25 mouse cellular contexts compared by ENCODE assay signal in the genomic region with DNA sequence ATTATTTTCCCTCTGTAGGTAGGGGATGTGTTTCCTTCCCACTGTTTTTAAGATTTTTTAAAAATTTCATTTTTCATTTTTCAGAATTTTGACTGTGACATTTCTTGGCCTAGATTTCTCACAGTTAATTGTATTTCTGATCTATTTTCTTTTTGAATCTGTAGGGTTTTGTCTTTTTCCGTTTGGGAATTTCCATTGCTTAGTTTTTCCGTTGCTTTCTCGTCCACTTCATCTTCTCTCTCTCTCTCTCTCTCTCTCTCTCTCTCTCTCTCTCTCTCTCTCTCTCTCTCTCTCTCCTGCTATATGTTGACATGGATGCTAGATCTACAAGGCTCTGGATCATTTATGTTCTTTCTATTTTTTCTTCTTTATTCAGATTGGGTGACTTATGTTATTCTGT.
"Had no signal": no experiment of that assay in that cellular context is flagged by ENCODE, and none has a peak within 500 bp of the region (broad histone marks: within the 10 kb centered on the region; RNA-seq: fewer than 3 reads in every experiment).

No protein-coding gene starts in this region.

- H3K27me3 ChIP-seq: embryonic facial prominence, embryonic 12.5 days; embryonic facial prominence, embryonic 13.5 days; embryonic facial prominence, embryonic 15.5 days; forebrain, embryonic 12.5 days; forebrain, embryonic 13.5 days; forebrain, embryonic 15.5 days had no signal

- H3K4me1 ChIP-seq: embryonic facial prominence, embryonic 12.5 days; forebrain, embryonic 12.5 days; forebrain, embryonic 15.5 days had no signal

- H3K4me3 ChIP-seq: embryonic facial prominence, embryonic 10.5 days; embryonic facial prominence, embryonic 12.5 days; embryonic facial prominence, embryonic 13.5 days; embryonic facial prominence, embryonic 15.5 days; erythroblast, embryonic 14.5 days; forebrain, embryonic 10.5 days; forebrain, embryonic 12.5 days; forebrain, embryonic 13.5 days; forebrain, embryonic 15.5 days; gastrocnemius, adult 2 months; heart, adult 2 months had no signal

- H3K36me3 ChIP-seq: embryonic facial prominence, embryonic 10.5 days; embryonic facial prominence, embryonic 12.5 days; embryonic facial prominence, embryonic 13.5 days; embryonic facial prominence, embryonic 15.5 days; forebrain, embryonic 10.5 days; forebrain, embryonic 12.5 days; forebrain, embryonic 15.5 days had no signal

- H3K27ac ChIP-seq: embryonic facial prominence, embryonic 10.5 days; embryonic facial prominence, embryonic 12.5 days; embryonic facial prominence, embryonic 13.5 days; embryonic facial prominence, embryonic 15.5 days; forebrain, embryonic 10.5 days; forebrain, embryonic 12.5 days; forebrain, embryonic 13.5 days; forebrain, embryonic 15.5 days; gastrocnemius, adult 2 months; heart, adult 2 months had no signal

- H3K4me2 ChIP-seq: embryonic facial prominence, embryonic 12.5 days; embryonic facial prominence, embryonic 13.5 days; embryonic facial prominence, embryonic 15.5 days; forebrain, embryonic 12.5 days; forebrain, embryonic 13.5 days; forebrain, embryonic 15.5 days had no signal

- H3K9ac ChIP-seq: embryonic facial prominence, embryonic 12.5 days; embryonic facial prominence, embryonic 13.5 days; embryonic facial prominence, embryonic 15.5 days; forebrain, embryonic 12.5 days; forebrain, embryonic 13.5 days; forebrain, embryonic 15.5 days; forebrain, postnatal 0 days had no signal

- H3K9me3 ChIP-seq: embryonic facial prominence, embryonic 10.5 days; embryonic facial prominence, embryonic 12.5 days; embryonic facial prominence, embryonic 13.5 days; forebrain, embryonic 10.5 days; forebrain, embryonic 12.5 days; forebrain, embryonic 13.5 days; forebrain, embryonic 15.5 days had no signal

- DNase-seq: cerebellum, adult 9-10 months; cerebellum, adult 9-11 months; cerebellum, postnatal 10 days; cerebellum, postnatal 14 days; cerebellum, postnatal 25 days; cerebellum, postnatal 36 days; embryo, embryonic 11 days; forebrain, postnatal 0 days; gastrocnemius, adult 2 months; gastrocnemius, postnatal 10 days; gastrocnemius, postnatal 14 days; gastrocnemius, postnatal 25 days; gastrocnemius, postnatal 36 days; heart, adult 11 months; heart, adult 18-20 months; heart, adult 2 months had no signal
